Mouse (Mus musculus) frontal cortex, adult 2 months (tissue): Measurements from ENCODE around the gene Cldnd1. TPM values are rescaled to one million over a fixed set of nuclear protein-coding genes. Genes with fewer than 3 reads are reported as not detected.

Experiments used
- polyA plus RNA-seq: library from polyadenylated mRNA; depleted of rRNA; stranded (reverse); fragments of >200 nt; gene quantifications from 2 replicates; pipeline ENCODE4 v1.2.3, GENCODE M21; 2012; rRNA removed

The Cldnd1 gene
- polyA plus RNA-seq, 1 experiment = 119 TPM

Other genes starting within 250 kb of the Cldnd1 start
- gene St3gal6, start 203.7 kb upstream of the Cldnd1 start, polyA plus RNA-seq = 14.4 and 18.8 TPM in 2 replicates
- gene Gm813, start 110.9 kb upstream of the Cldnd1 start, polyA plus RNA-seq = not detected in 2 replicates
- gene E330017A01Rik, start 89.2 kb upstream of the Cldnd1 start, polyA plus RNA-seq = not detected in 2 replicates
- 26.8 and 27.6 TPM in 2 replicates for gene Cpox, start 57.6 kb upstream of the Cldnd1 start, polyA plus RNA-seq
- 0.04 TPM in 1 of 2 replicates, not detected in the other for gene Gpr15, start 8.8 kb upstream of the Cldnd1 start, polyA plus RNA-seq
- gene Olfr172, start 35.3 kb downstream of the Cldnd1 start, polyA plus RNA-seq = not detected in 2 replicates
- gene Olfr173, start 72.4 kb downstream of the Cldnd1 start, polyA plus RNA-seq = not detected in 2 replicates
- not detected in 2 replicates for gene Olfr175-ps1, start 98.9 kb downstream of the Cldnd1 start, polyA plus RNA-seq
- gene Olfr177, start 146.9 kb downstream of the Cldnd1 start, polyA plus RNA-seq = not detected in 2 replicates
- not detected in 2 replicates for gene Olfr178, start 164.2 kb downstream of the Cldnd1 start, polyA plus RNA-seq
- not detected in 2 replicates for gene Olfr181, start 200.8 kb downstream of the Cldnd1 start, polyA plus RNA-seq
- gene Olfr180, start 201.5 kb downstream of the Cldnd1 start, polyA plus RNA-seq = not detected in 2 replicates